Mouse (Mus musculus) heart, adult 11 months (tissue): ENCODE data around the gene Lims1.

Source experiments
- DNase-seq: peaks from one replicate; pipeline ENCODE4 v3.0.0; 2022

Gene Lims1

DNA sequence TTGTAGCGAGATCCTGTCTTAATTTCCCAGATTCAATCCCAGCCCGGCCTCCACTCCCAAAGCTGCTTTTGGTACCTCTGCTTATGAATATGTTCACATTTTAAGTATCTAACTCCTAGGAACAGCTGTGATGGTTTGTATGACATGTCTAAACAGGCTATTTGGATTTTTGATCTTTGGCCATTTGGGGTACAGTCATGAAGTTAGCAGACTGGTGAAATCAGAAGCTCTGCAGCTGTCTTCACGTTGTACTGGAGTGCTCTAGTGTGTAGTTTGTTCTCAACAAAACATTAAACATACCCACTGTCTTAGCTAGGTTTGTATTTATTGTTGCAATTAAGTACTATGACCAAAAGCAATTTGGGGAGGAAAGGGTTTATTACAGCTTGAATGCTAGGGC is 63.7 kb downstream of the Lims1 start:
- DNase-seq, result no peak

GRCm38 (mm10) chr10:58388648-58389047 is 65.4 kb downstream of the Lims1 start:
- DNase-seq, result peak; percentile 14

DNA sequence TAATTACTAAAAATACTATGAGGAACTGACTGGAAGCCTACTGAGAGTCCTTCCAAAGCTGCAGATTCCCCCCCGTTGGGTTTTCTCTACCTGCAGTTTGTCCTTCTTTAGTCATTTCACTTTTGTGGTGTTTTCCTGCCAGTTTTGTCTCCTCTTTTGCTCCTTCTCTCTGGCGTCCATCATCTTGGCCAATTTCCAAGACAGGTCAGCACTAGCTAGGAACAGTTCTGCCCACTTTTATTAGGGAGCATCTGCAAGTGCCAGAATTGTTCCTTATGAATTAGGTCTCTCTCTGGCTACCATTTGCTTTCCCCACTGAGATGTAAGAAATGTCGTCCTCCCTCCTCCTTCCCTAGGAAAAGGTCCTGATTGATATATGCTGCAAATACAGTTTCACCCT is 65.9 kb downstream of the Lims1 start:
- DNase-seq, result peak; percentile 63

DNA sequence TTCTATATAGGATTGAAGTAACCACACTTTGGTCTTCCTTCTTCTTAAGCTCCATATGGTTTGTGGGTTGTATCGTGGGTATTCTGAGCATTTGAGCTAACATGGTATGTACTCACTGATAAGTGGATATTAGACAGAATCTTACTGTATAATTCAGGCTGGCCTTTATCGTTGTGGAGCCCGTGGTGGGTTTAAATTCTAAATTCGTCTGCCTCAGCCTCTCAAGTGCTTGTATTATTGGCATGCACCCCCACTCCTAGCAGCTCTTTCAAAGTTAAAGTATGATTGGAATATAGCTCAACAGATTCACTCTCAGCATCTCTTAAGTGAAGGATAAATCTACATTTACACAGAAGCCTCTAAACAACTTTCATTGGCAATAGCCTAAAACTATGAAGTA is 69.2 kb downstream of the Lims1 start:
- peak; percentile 75 for DNase-seq

GRCm38 (mm10) chr10:58393026-58394014 is 70.1 kb downstream of the Lims1 start:
- peak; percentile 92 for DNase-seq

- peak; percentile 99 for DNase-seq
Measured at GRCm38 (mm10) chr10:58394170-58394569, 70.9 kb downstream of the Lims1 start.

DNA sequence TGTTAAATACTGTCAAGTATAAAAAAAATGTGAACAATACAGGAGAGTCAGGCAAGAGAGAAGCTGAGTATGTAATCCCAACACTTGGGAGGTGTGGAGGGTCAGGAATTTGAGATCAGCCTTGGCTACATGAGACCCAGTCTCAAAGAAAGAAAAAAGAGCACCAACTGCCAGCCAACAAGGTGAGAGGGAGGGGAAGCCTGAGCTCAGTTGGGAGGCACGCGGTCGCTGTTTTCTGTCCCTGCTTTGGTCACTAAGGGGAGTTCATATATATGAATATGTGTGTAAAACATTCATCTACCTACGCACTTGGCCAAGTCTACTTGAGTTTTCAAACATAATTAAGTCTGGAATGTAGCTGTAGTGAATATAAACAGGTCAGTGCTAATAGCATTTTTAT is 72.0 kb downstream of the Lims1 start:
- DNase-seq, result peak; percentile 90

GRCm38 (mm10) chr10:58395723-58396122 is 72.5 kb downstream of the Lims1 start:
- peak; percentile 18 for DNase-seq

DNA sequence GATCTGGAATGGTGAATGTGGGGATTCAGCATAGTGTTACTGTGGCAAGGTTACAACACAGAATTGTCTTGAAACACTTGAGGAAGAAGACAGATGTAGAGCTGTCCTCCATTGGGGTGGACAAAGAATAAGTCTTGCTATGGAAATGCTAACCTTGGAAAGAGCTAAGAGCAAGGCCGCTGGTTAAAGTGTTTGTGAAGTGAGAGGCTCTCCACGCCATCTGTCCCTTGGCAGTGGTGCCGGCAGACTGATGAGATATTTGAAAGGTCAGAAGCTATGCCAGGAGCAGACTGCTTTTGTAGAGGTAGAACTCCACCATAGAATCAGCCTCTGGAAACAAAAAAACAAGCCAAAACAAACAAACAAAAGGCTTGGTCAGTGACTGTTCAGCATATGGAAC is 73.3 kb downstream of the Lims1 start:
- DNase-seq, result peak; percentile 93

DNA sequence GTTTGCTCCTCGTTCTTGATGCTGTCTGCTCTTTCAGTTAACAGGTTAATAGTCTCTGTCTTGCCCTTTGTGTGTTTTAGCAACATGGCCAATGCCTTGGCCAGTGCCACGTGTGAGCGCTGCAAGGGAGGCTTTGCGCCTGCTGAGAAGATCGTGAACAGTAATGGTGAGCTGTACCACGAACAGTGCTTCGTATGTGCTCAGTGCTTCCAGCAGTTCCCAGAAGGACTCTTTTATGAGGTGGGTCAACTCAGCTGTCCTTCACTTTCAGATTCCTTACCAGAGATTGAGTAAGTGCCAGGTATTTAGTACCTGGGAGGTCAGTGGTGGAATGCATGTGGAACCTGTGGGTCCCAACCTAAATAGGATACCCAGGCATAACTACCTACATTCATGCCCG is 75.7 kb downstream of the Lims1 start:
- DNase-seq, result peak; percentile 86

GRCm38 (mm10) chr10:58401838-58402237 is 78.6 kb downstream of the Lims1 start:
- DNase-seq, result peak; percentile 89

GRCm38 (mm10) chr10:58404639-58405038 is 81.4 kb downstream of the Lims1 start:
- DNase-seq, result peak; percentile 61

GRCm38 (mm10) chr10:58405285-58405948 is 82.2 kb downstream of the Lims1 start:
- peak; percentile 86 for DNase-seq

GRCm38 (mm10) chr10:58405949-58406305 is 82.7 kb downstream of the Lims1 start:
- DNase-seq, result peak; percentile 91

DNA sequence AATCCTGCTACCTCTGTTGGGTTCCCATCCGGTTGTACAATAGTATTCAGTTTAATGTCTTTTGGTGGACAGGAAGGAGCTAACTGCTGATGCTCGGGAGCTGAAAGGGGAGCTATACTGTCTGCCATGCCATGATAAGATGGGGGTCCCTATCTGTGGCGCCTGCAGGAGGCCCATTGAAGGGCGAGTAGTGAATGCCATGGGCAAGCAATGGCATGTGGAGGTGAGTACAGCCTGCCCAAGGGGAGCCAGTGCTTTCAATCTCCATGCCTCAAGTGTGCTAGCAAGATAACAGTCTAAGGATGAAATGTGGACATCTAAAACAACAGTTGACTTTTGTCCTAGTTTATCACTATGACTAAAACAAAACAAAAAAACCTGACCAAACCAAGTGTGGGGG is 89.1 kb downstream of the Lims1 start:
- peak; percentile 64 for DNase-seq

DNA sequence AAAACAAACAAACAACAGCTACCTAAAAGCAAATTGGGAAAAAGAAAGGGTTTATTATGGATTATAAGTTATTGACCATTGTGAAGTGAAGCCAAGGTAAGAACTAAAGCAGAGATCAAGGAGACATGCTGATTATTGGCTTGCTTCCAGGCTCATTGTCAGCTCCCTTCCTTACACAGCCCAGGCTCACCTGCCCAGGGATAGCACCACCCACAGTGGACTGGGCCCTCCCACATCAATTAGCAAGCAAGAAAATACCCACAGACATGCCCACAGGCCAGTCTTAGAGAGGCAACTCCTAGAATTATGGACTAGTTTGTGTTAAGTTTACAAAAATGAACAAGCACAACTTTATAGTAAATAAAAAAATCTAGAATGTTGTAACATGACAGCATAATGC is 89.6 kb downstream of the Lims1 start:
- peak; percentile 71 for DNase-seq

- DNase-seq, result peak; percentile 89
Measured at GRCm38 (mm10) chr10:58416702-58417101, 93.4 kb downstream of the Lims1 start.

DNA sequence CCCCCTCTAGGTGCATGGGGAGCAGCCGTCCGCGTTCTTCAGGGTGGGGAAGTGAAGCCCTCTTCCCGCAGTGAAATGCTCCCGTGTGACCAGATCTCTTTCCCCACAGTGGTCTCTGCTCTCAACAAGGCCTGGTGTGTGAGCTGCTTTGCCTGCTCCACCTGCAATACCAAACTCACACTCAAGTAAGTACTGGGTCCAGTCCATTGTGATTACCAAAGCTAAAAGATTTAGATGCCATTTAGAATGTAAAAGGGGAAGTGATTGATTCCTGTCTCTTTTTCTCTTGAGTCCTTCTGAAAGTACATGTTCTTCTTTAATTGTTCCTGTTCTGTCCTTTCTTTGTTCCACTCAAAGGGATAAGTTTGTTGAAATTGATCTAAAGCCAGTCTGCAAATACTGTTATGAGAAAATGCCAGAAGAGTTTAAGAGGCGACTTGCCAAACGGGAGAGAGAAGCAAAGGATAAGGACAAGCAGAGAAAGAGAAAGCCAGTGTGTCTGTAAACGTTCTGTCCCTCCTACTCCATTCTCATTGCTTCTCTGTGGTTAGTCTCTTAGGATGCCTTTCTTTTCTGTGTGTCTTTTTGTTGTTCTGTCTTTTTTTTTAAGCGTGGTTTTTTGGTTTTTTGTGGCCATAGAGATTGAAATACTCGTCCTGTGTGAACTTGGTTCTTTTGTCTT is 95.2 kb downstream of the Lims1 start:
- DNase-seq, result peak; percentile 57

- DNase-seq, result peak; percentile 76
Measured at GRCm38 (mm10) chr10:58427930-58428329, 104.7 kb downstream of the Lims1 start.

GRCm38 (mm10) chr10:58445850-58446249 is 122.6 kb downstream of the Lims1 start:
- DNase-seq, result peak; percentile 78

DNA sequence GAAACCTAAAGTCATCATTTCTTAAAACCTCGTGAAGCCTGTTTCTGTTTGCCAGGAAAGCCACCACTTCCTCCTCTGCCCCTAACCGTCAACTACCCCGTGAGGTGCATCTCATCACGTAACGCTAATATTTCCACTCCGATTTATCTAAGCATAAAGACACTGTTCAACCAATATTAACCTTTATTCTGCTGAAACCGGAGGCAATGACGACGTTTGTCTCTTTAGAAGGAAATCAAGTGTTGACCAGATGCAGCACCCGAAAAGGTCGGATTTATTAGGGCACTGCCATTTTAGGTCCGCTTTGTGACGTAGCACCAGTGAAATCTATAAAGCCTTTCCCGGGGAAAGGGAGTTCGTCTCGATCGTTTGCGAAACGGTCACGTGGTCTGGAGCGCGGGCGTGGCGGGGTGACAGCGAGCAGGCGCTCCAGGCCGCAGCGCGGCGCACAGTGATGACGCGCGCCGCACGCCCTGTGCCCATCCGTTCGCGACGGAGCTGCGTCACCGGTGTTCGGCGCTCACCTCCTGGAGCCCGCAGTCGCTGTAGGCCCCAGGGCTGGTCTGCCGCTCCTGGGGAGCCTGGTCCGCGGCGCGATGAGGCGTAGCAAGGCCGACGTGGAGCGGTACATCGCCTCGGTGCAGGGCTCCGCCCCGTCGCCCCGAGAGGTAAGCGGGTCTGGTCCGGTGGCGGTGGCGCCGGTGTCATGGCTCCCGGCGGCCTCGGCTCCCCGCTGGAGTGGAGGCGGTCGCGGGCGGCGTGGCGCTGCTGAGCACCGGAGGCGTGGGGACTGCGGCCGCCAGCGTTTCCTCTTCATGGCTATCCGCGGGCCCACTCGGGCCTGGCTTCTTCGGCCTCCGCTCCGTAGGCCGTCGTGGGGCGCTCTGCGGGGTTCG is 123.4 kb downstream of the Lims1 start, which contains the start of gene Ranbp2:
TSS of gene Ranbp2 (plus strand) at position 537 of the 896 bp plus-strand sequence.
- DNase-seq, result peak; percentile 100

DNA sequence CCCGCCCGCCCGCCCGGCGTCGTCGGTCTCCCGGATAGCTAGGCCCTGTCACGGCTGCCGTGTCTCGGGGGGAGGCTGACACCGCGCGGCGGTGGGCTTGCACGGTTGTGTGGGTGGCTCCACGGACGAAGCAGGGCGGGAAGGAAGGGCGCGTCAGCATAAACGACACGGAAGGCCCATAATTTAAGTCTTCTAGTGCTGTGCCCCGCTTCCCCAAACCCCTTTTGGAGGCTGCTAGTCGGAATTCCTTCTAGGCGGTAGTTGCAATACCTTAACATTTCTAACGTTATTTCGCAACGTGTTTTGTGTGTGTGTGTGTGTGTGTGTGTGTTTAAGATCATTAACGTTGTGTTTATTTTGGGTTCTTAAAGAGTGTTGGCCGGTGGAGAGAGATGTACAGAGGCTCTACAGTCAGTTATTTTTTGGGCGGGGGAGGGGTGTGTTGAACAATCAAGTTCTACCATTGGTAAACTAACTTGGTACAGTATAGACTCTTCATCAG is 124.1 kb downstream of the Lims1 start:
- no peak for DNase-seq
